Mouse (Mus musculus) lung, postnatal 0 days (tissue): Measurements from ENCODE around the gene Gpr62. TPM values are rescaled to one million over a fixed set of nuclear protein-coding genes. Genes with fewer than 3 reads are reported as not detected.

ENCODE experiments used
- ATAC-seq: fragments of 200-750 bp; cut with Nextera tagmentation; 2 replicates; pipeline ENCODE4 v1.8.0; 2017; ENCODE audit warnings: moderate library complexity
- DNase-seq: peaks from one replicate; pipeline ENCODE4 v3.0.0-alpha.2; 2016; ENCODE audit warnings: low spot score
- H3K27ac ChIP-seq: fragments of 300-500 bp; sonication (generic); 2 replicates; pipeline ENCODE4 v1.5.1; 2014; ENCODE audit warnings: antibody characterized with exemption, mild to moderate bottlenecking, low read length, mixed read lengths
- H3K27me3 ChIP-seq: fragments of 300-500 bp; sonication (generic); replicated peaks from 2 replicates; pipeline ENCODE4 v1.6.1; 2014; ENCODE audit warnings: low read length, mixed read lengths; ENCODE audit not compliant: insufficient read depth
- H3K36me3 ChIP-seq: fragments of 300-500 bp; sonication (generic); 2 replicates; pipeline ENCODE4 v1.6.1; 2014; ENCODE audit warnings: low read length, mixed read lengths; ENCODE audit not compliant: insufficient read depth
- H3K4me1 ChIP-seq: fragments of 300-500 bp; sonication (generic); 2 replicates; pipeline ENCODE4 v1.6.1; 2014; ENCODE audit warnings: antibody characterized with exemption, low read depth, low read length, mixed read lengths; ENCODE audit not compliant: insufficient read depth
- H3K4me2 ChIP-seq: fragments of 300-500 bp; sonication (generic); replicated peaks from 2 replicates; pipeline ENCODE4 v1.6.1; 2014; ENCODE audit warnings: low read depth, mild to moderate bottlenecking, low read length, moderate library complexity, mixed read lengths
- H3K4me3 ChIP-seq: fragments of 300-500 bp; sonication (generic); 2 replicates; pipeline ENCODE4 v1.5.1; 2014; ENCODE audit warnings: low read depth, low read length
- H3K9ac ChIP-seq: fragments of 300-500 bp; sonication (generic); replicated peaks from 2 replicates; pipeline ENCODE4 v1.6.1; 2014; ENCODE audit warnings: low read depth, mild to moderate bottlenecking
- H3K9me3 ChIP-seq: fragments of 300-500 bp; sonication (generic); 2 replicates; pipeline ENCODE4 v1.6.1; 2016; ENCODE audit warnings: low read length, mixed read lengths
- CTCF ChIP-seq: IDR thresholded peaks from 2 replicates; pipeline ENCODE4 v1.5.1; 2016; ENCODE audit warnings: antibody characterized with exemption, mild to moderate bottlenecking
- EP300 ChIP-seq: IDR thresholded peaks from 2 replicates; pipeline ENCODE4 v1.6.1; 2016; ENCODE audit warnings: antibody characterized with exemption, mild to moderate bottlenecking, control low read depth
- WGBS: fragments of 180-500 bp; shearing (Covaris S2); extraction: QIAGEN DNeasy Blood & Tissue Kit; methylation state at CpG from one replicate; pipeline ENCODE4 v1.1.7; 2014; 5-methylcytosine and 5-hydroxymethylcytosine counted together
- polyA plus RNA-seq: library from polyadenylated mRNA; unstranded; fragments of >200 nt; fragmentation: Nextera tagmentation; extraction: Ambion mirVana; gene quantifications from 2 replicates; pipeline ENCODE4 v1.2.1, GENCODE M21; 2015

Gene Gpr62
- polyA plus RNA-seq, 1 experiment from 2014 or later: 0.13 TPM

- no peak overlapping the region for H3K4me2 ChIP-seq
- no peak overlapping the region for H3K27ac ChIP-seq
- H3K9ac ChIP-seq: no peak overlapping the region
- peaks cover 12% of the 10 kb centered on the region; the same call in 1 of the 2 replicates for H3K4me1 ChIP-seq
- no peaks in the 10 kb centered on the region for H3K27me3 ChIP-seq
- H3K4me3 ChIP-seq: no peak overlapping the region
- WGBS: 65% methylated on average over 11 of the region's 11 CpGs
- TF ChIP-seq CTCF: no peak
- TF ChIP-seq EP300: no peak
- no peaks in the 10 kb centered on the region for H3K9me3 ChIP-seq
- DNase-seq (no peak), ATAC-seq (no peak)
- no peaks in the 10 kb centered on the region for H3K36me3 ChIP-seq
Measured at GRCm38 (mm10) chr9:106451298-106451697, 14.4 kb downstream of the Gpr62 start.

GRCm38 (mm10) chr9:106450661-106451060 is 15.1 kb downstream of the Gpr62 start:
- Histone ChIP-seq H3K9ac (no peak overlapping the region), H3K4me3 (no peak overlapping the region), H3K4me1 (peaks cover 12% of the 10 kb centered on the region; the same call in 1 of the 2 replicates), H3K9me3 (no peaks in the 10 kb centered on the region), H3K4me2 (no peak overlapping the region), H3K27ac (no peak overlapping the region), H3K27me3 (no peaks in the 10 kb centered on the region), H3K36me3 (no peaks in the 10 kb centered on the region)
- DNase-seq (peak; percentile 49), ATAC-seq (no peak)
- TF ChIP-seq CTCF: no peak
- TF ChIP-seq EP300: no peak
- WGBS: 12% methylated on average over 9 of the region's 9 CpGs

GRCm38 (mm10) chr9:106449947-106450346 is 15.8 kb downstream of the Gpr62 start:
- DNase-seq: no peak
- H3K9me3 ChIP-seq: no peaks in the 10 kb centered on the region
- no peak overlapping the region for H3K4me2 ChIP-seq
- H3K4me3 ChIP-seq: no peak overlapping the region
- no peak overlapping the region for H3K27ac ChIP-seq
- H3K4me1 ChIP-seq: peaks cover 10% of the 10 kb centered on the region; the same call in 1 of the 2 replicates
- WGBS: 84% methylated on average over 8 of the region's 8 CpGs
- no peaks in the 10 kb centered on the region for H3K27me3 ChIP-seq
- H3K36me3 ChIP-seq: no peaks in the 10 kb centered on the region
- TF ChIP-seq EP300: no peak
- TF ChIP-seq CTCF: no peak
- no peak overlapping the region for H3K9ac ChIP-seq
- ATAC-seq: no peak

- peak overlapping the region; percentile 43; the same call in 1 of the 2 replicates for H3K27ac ChIP-seq
- peak overlapping the region; percentile 44 for H3K4me3 ChIP-seq
- TF ChIP-seq CTCF: peak; percentile 83
- TF ChIP-seq EP300: no peak
- peak overlapping the region; percentile 37; the same call in 1 of the 2 replicates for H3K9ac ChIP-seq
- H3K36me3 ChIP-seq: no peaks in the 10 kb centered on the region
- DNase-seq (peak; percentile 96), ATAC-seq (peak; percentile 73)
- no peaks in the 10 kb centered on the region for H3K27me3 ChIP-seq
- H3K4me1 ChIP-seq: peaks cover 3% of the 10 kb centered on the region; the same call in 1 of the 2 replicates
- peak overlapping the region; percentile 61 for H3K4me2 ChIP-seq
- no peaks in the 10 kb centered on the region for H3K9me3 ChIP-seq
- WGBS: 0% methylated on average over 23 of the region's 23 CpGs
Measured at GRCm38 (mm10) chr9:106448498-106449031, 17.2 kb downstream of the Gpr62 start.

GRCm38 (mm10) chr9:106447951-106448350 is 17.8 kb downstream of the Gpr62 start:
- Histone ChIP-seq H3K4me3 (peak overlapping the region; percentile 44), H3K9me3 (no peaks in the 10 kb centered on the region), H3K4me1 (peaks cover 3% of the 10 kb centered on the region; the same call in 1 of the 2 replicates), H3K27ac (peak overlapping the region; percentile 43), H3K27me3 (no peaks in the 10 kb centered on the region), H3K36me3 (no peaks in the 10 kb centered on the region), H3K9ac (no peak overlapping the region), H3K4me2 (peak overlapping the region; percentile 61)
- 32% methylated on average over 9 of the region's 9 CpGs for WGBS
- ATAC-seq (no peak), DNase-seq (no peak)
- no peak for TF ChIP-seq CTCF
- TF ChIP-seq EP300: no peak

- Histone ChIP-seq H3K4me2 (peak within 1 kb of the TSS; percentile 61), H3K4me3 (peak within 1 kb of the TSS; percentile 44), H3K36me3 (no peaks in the 10 kb centered on the region), H3K27me3 (no peaks in the 10 kb centered on the region), H3K4me1 (peaks cover 3% of the 10 kb centered on the region; the same call in 1 of the 2 replicates), H3K9ac (peak within 1 kb of the TSS; percentile 39), H3K9me3 (no peaks in the 10 kb centered on the region), H3K27ac (peak within 1 kb of the TSS; percentile 43)
- TF ChIP-seq CTCF: peak; percentile 74
- TF ChIP-seq EP300: no peak
- DNase-seq (peak; percentile 97), ATAC-seq (peak; percentile 91)
- under 1% methylated on average over 24 of the region's 24 CpGs for WGBS
Measured at GRCm38 (mm10) chr9:106447348-106447747, 18.4 kb downstream of the Gpr62 start, which contains the start of the genes Abhd14b and Abhd14a. Gene Abhd14b (plus strand): TSS chr9:106447459. Gene Abhd14a (minus strand): TSS chr9:106447678.
